Mouse (Mus musculus) forebrain, embryonic 15.5 days (tissue): ENCODE results near the gene Galr2. TPM values are rescaled to one million over a fixed set of nuclear protein-coding genes. Genes with fewer than 3 reads are reported as not detected.

Source experiments
- ATAC-seq: fragments of 200-750 bp; cut with Nextera tagmentation; replicated peaks from 2 replicates; pipeline ENCODE4 v1.8.0; 2017; ENCODE audit warnings: mild to moderate bottlenecking, moderate TSS enrichment, moderate library complexity
- H3K27ac ChIP-seq: fragments of 300-500 bp; sonication (generic); replicated peaks from 2 replicates; pipeline ENCODE4 v1.5.1; 2015; ENCODE audit warnings: mild to moderate bottlenecking, inconsistent platforms
- H3K27me3 ChIP-seq: fragments of 300-500 bp; sonication (generic); 2 replicates; pipeline ENCODE4 v1.6.1; 2015; ENCODE audit warnings: inconsistent platforms
- H3K36me3 ChIP-seq: fragments of 300-500 bp; sonication (generic); 2 replicates; pipeline ENCODE4 v1.6.1; 2015; ENCODE audit warnings: mild to moderate bottlenecking, inconsistent platforms
- H3K4me1 ChIP-seq: fragments of 300-500 bp; sonication (generic); 2 replicates; pipeline ENCODE4 v1.6.1; 2015; ENCODE audit warnings: inconsistent platforms
- H3K4me2 ChIP-seq: fragments of 300-500 bp; sonication (generic); replicated peaks from 2 replicates; pipeline ENCODE4 v1.6.1; 2015; ENCODE audit warnings: mild to moderate bottlenecking, inconsistent platforms
- H3K4me3 ChIP-seq: fragments of 300-500 bp; sonication (generic); 2 replicates; pipeline ENCODE4 v1.5.1; 2015; ENCODE audit warnings: mild to moderate bottlenecking, inconsistent platforms
- H3K9ac ChIP-seq: fragments of 300-500 bp; sonication (generic); replicated peaks from 2 replicates; pipeline ENCODE4 v1.6.1; 2015; ENCODE audit warnings: mild to moderate bottlenecking, inconsistent platforms
- H3K9me3 ChIP-seq: fragments of 300-500 bp; sonication (generic); 2 replicates; pipeline ENCODE4 v1.6.1; 2016; ENCODE audit warnings: inconsistent platforms
- WGBS: fragments of 180-500 bp; shearing (Covaris S2); methylation state at CpG from one replicate; pipeline ENCODE4 v1.1.7; 2015; ENCODE audit warnings: mixed read lengths; 5-methylcytosine and 5-hydroxymethylcytosine counted together
- polyA plus RNA-seq: library from polyadenylated mRNA; unstranded; fragments of >200 nt; fragmentation: Nextera tagmentation; extraction: Ambion mirVana; gene quantifications from 2 replicates; pipeline ENCODE4 v1.2.1, GENCODE M21; 2015

Gene Galr2
- polyA plus RNA-seq, 1 experiment from 2014 or later: not detected

DNA sequence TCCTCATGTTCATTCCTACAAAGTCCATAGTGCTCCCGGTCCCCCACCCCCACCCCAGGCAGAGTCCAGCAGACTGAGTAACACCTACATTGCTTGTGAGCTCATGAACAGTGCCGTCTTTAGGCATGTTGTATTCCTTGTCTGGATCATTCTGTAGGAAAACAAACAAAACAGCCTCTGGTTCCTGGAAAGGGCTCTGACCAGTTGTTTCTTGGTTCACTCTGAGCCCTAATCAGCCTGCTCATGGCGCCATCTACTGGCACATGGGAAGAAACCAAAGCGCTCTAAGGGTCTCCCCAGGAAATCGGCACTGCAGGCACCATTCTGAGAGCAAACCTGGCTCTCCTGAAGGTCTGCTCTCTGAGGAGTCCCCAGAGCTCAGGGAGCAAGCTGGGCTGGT lies 13.6 kb downstream of the Galr2 start:
- Histone ChIP-seq H3K4me1 (no peaks in the 10 kb centered on the region), H3K4me3 (no peak overlapping the region), H3K9me3 (no peaks in the 10 kb centered on the region), H3K9ac (no peak overlapping the region), H3K36me3 (peaks cover 72% of the 10 kb centered on the region), H3K27ac (no peak overlapping the region), H3K27me3 (no peaks in the 10 kb centered on the region), H3K4me2 (no peak overlapping the region)
- ATAC-seq: 0 out of 2 replicates have a peak, but pooled peaks have one; percentile 37
- WGBS: 33% methylated on average over 5 of the region's 5 CpGs

DNA sequence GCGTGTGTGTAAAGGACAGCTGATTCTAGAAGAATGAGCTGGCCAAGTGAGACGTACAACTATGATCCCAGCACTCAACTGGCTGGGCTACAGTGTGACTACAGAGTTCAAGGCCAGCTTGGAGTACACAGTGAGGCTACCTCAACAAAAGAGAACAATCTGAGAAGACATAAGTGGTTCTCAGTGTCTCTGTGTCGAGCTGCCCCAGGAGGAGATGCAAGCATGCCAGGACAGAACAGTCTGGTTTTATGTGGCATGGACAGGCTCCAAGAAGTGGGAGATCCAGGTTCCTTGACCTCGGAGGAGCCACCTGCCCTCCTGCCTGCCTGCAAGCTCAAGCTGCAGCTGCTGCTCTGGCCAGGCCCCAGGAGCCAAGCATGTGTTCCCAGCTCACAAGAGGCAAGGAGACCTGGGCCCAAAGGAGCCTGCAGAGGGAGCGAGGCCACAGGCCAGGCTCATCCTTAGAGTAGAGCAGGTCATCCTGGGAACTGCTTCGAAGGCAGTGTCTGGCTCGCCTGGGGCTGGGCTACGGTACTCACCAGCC lies 15.5 kb downstream of the Galr2 start:
- H3K4me2 ChIP-seq: no peak overlapping the region

DNA sequence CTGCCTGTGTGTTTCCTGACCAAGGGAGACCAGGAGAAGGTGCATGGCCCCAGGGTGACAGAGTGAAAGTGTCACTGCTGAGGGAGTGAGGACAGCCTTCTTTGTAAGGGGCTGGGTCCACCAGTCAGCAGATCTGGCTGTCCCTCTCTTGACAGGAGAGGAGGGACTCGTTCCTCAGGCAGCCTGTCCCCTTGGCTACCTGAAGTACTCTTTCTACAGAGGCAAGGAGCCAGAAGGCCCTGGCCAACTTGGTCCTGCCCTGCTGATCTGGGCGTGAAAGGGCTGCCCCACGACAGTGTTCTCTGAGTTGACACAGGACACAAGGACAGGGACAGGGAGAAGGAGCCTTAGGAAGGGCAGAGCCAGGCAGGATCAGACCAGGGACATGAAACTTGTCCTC lies 16.3 kb downstream of the Galr2 start:
- no peak for ATAC-seq
- Histone ChIP-seq H3K4me1 (no peaks in the 10 kb centered on the region), H3K9ac (no peak overlapping the region), H3K27me3 (no peaks in the 10 kb centered on the region), H3K36me3 (peaks cover 75% of the 10 kb centered on the region), H3K27ac (no peak overlapping the region), H3K9me3 (no peaks in the 10 kb centered on the region), H3K4me3 (no peak overlapping the region), H3K4me2 (no peak overlapping the region)
- 81% methylated on average over 3 of the region's 3 CpGs for WGBS

More for the DNA sequence above, 15.5 kb downstream of the Galr2 start:
- no peak for ATAC-seq
- Histone ChIP-seq H3K4me1 (no peaks in the 10 kb centered on the region), H3K27me3 (no peaks in the 10 kb centered on the region), H3K27ac (no peak overlapping the region), H3K9ac (no peak overlapping the region), H3K9me3 (no peaks in the 10 kb centered on the region), H3K4me3 (no peak overlapping the region), H3K36me3 (peaks cover 73% of the 10 kb centered on the region)
- 91% methylated on average over 8 of the region's 8 CpGs for WGBS

DNA sequence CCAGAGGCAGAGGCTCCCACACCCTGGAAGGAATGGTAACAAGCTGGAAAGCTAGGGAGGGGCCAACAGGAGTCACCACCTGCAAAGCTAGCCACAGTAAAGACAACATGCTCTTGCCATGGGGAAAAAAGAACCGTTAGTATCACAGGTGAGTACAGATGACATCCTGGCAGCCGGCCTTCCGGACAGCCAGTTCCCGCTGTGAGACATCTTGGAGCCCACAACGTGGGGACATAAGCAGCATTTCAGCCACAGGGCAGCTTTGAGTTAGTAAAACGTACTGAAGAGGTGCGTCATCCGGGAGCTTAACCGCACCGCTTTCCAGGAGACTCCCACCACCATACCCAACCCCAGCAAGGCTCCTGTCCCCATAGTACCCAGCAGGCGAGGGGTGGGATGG lies 17.5 kb downstream of the Galr2 start:
- no peak overlapping the region for H3K27ac ChIP-seq
- peaks cover 74% of the 10 kb centered on the region for H3K36me3 ChIP-seq
- H3K4me1 ChIP-seq: no peaks in the 10 kb centered on the region
- H3K4me2 ChIP-seq: no peak overlapping the region
- WGBS: 85% methylated on average over 11 of the region's 11 CpGs
- no peak for ATAC-seq
- no peaks in the 10 kb centered on the region for H3K27me3 ChIP-seq
- no peaks in the 10 kb centered on the region for H3K9me3 ChIP-seq
- no peak overlapping the region for H3K9ac ChIP-seq
- no peak overlapping the region for H3K4me3 ChIP-seq

DNA sequence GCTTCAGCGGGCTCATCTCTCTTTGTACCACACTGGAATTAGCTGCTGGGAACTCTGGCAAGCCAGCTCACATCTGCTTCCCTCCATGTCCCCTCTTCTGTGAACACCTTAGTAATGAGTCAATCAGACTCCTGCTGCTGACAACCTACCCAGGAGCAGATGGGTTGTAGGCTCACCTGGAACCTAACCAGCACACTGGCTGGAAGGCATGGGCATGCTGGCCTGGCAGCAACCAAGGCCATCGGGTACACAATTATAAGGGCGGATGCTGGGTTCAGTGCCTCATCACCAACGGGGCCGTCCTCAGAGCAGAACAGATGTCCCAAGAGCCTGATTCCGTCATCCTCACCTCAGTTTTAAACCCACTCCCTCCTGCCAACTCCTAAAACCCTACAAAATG lies 17.9 kb downstream of the Galr2 start:
- WGBS: 94% methylated on average over 6 of the region's 6 CpGs
- Histone ChIP-seq H3K4me2 (no peak overlapping the region), H3K4me3 (no peak overlapping the region), H3K27me3 (no peaks in the 10 kb centered on the region), H3K9me3 (no peaks in the 10 kb centered on the region), H3K27ac (no peak overlapping the region), H3K36me3 (peaks cover 78% of the 10 kb centered on the region), H3K9ac (no peak overlapping the region), H3K4me1 (no peaks in the 10 kb centered on the region)
- no peak for ATAC-seq

DNA sequence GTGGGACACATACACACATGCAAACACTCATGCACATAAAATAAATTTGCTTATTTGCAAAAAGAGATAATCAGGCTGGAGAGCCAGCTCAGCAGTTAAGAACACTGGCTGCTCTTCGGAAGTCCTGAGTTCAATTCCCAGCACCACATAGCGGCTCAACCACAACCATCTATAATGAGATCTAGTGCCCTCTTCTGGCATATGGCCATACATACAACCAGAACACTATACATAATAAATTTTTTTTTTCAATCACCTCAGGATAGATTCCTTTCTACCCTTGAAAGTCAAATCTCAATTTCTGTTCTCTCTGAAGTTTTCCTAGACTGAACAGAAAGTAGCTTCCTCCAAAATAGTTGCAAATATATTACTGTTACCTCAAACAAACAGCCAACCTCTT lies 24.7 kb downstream of the Galr2 start:
- H3K4me1 ChIP-seq: peaks cover 14% of the 10 kb centered on the region
- H3K36me3 ChIP-seq: peaks cover 44% of the 10 kb centered on the region
- no peaks in the 10 kb centered on the region for H3K9me3 ChIP-seq
- no peaks in the 10 kb centered on the region for H3K27me3 ChIP-seq
- ATAC-seq: no peak
- peak overlapping the region; percentile 76 for H3K4me3 ChIP-seq
- H3K4me2 ChIP-seq: peak overlapping the region; percentile 84
- WGBS: 96% methylated on average over 2 of the region's 2 CpGs
- no peak overlapping the region for H3K27ac ChIP-seq
- H3K9ac ChIP-seq: no peak overlapping the region

DNA sequence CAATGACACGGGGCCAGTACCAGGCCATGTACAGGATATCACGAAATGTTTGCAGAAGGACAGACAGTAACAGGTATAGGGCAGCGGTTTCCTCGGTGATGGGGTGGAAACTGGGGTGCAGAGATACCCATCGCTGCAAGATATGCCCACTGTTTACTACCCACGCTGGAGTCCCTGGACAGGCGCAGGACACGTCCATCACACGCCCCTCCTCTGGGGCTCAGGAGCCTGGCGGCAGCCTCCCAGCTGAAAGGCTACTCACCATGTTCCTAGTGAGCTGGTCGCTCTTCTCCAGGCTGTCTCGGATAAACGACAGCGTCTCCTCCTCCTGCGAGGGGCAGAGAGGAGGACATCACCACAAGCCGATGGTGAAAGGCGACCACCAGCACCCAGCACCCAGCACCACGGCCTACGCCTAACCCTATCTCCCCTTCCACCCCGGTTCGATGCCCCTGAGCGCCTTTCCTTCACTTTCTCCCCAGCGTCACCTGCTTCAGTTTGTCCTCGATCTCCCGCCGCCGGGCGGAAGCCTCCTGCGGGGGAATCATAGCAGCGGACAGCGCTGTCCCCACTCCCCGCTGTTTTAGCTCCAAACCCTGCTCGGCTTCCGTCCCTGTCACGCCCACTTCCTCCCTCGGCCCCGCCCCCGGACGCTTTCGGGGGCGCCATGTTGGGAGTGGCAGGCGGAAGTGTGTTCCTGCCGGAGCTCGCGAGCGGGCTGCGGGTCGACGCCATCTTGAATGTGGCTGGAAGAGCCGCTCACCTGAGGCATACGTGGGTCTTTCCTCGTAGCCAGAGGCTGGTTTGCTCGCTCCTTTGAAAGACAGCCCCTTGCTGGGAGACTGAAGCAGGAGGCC lies 25.6 kb downstream of the Galr2 start:
- Histone ChIP-seq H3K4me1 (peaks cover 19% of the 10 kb centered on the region), H3K9ac (peak overlapping the region; percentile 81), H3K27me3 (no peaks in the 10 kb centered on the region), H3K36me3 (peaks cover 34% of the 10 kb centered on the region), H3K4me3 (peak overlapping the region; percentile 76), H3K9me3 (no peaks in the 10 kb centered on the region), H3K27ac (peak overlapping the region; percentile 69), H3K4me2 (peak overlapping the region; percentile 84)
- ATAC-seq: peak; percentile 92
- WGBS: 1% methylated on average over 53 of the region's 53 CpGs

DNA sequence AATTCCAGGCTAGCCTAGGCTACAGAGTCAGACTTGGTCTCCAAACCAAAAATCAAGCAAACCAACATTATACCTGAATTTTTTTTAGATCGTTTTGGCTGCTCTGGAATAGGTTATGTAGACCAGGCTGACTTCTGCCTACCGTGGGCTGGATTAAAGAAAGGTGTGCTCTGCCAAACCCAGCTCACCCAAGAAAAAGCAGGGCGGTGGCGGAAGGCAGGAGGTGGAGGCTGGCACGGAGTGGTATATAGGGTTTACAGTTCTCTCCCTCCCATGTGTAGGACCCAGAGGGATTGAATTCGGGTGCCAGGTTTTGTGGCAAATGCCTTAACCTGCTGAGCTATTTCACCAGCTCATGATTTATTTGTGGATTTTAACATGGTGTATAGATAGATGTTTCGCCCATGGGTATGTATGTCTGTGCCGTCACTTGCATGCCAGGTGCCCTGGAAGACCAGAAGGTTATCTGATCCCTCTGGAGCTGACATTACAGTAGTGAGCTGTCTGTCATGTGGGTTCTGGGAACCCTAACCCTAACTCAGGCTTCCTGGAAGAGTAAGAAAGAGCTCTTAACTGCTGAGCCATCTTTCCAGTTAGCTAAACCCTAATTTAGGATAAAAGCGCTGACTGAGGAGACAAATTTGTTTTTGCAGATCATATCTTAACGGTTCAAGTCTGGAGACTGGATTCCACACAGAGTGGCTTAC lies 26.4 kb downstream of the Galr2 start, which contains the start of gene Exoc7:
Gene Exoc7 (minus strand): TSS at position 215 of the 707 bp plus-strand sequence.
- H3K4me1 ChIP-seq: peaks cover 20% of the 10 kb centered on the region
- WGBS: 83% methylated on average over 10 of the region's 10 CpGs
- H3K27ac ChIP-seq: peak within 1 kb of the TSS; percentile 69
- H3K27me3 ChIP-seq: no peaks in the 10 kb centered on the region
- H3K4me2 ChIP-seq: peak within 1 kb of the TSS; percentile 84
- peak within 1 kb of the TSS; percentile 76 for H3K4me3 ChIP-seq
- peak; percentile 23; the same call in 1 of the 2 replicates for ATAC-seq
- no peaks in the 10 kb centered on the region for H3K9me3 ChIP-seq
- H3K9ac ChIP-seq: peak within 1 kb of the TSS; percentile 81
- H3K36me3 ChIP-seq: peaks cover 29% of the 10 kb centered on the region

DNA sequence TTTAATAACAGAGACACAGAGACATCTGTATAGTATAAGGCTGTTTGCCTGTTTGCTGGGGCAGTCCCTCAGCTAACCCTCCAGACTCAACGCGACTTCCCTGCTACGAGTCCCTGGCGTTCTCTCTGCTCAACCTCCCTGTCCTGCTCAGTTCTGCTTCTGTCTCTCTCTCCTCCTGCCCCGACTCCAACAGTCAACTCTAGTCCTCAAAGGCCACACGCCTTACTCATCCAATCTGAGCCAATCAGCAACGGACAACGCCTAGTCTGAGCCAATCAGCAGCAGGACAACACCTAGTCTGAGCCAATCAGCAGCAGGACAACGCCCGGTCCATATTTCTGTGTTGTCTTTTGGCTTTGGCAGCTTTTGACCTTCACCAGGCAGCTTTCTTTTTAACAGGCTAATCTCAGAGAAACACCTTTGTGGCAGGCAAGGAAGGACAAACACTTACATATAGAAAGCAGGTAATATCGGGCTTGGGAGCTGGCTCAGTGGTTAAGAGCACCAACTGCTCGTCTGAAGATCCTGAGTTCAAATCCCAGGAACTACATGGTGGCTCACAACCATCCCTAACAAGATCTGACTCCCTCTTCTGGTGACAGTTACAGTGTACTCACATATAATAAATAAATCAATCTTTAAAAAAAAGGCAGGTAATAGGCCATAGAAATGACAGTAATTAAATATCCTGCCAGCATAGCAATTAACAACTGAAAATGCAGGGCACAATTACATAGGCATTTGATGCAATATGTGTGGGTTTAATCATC lies 27.2 kb downstream of the Galr2 start:
- 94% methylated on average over 12 of the region's 12 CpGs for WGBS
- Histone ChIP-seq H3K4me1 (peaks cover 20% of the 10 kb centered on the region), H3K4me2 (no peak overlapping the region), H3K9ac (no peak overlapping the region), H3K36me3 (peaks cover 22% of the 10 kb centered on the region), H3K9me3 (no peaks in the 10 kb centered on the region), H3K27ac (no peak overlapping the region), H3K27me3 (no peaks in the 10 kb centered on the region), H3K4me3 (no peak overlapping the region)
- ATAC-seq: no peak

DNA sequence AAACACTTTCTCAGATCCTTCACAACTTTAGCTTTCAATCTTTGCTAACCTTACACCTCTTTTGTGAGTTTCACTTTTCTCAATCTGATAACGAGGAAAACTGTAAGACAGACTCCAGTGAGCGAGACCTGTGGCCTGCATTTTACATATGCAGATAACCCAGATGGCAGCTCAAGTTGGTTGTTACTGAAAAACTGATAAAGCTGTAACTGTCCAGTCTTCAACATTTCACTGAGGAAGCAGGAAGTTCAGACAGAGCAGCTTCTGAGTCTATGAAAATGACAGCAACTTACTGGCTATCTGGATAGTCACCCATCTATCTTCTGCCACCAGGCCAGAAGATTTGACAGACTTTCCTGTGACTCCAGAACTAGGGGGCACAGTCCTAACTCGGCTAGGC lies 28.9 kb downstream of the Galr2 start:
- no peak overlapping the region for H3K4me3 ChIP-seq
- no peaks in the 10 kb centered on the region for H3K27me3 ChIP-seq
- H3K27ac ChIP-seq: no peak overlapping the region
- H3K36me3 ChIP-seq: peaks cover 6% of the 10 kb centered on the region
- ATAC-seq: no peak
- H3K9me3 ChIP-seq: no peaks in the 10 kb centered on the region
- H3K9ac ChIP-seq: no peak overlapping the region
- H3K4me2 ChIP-seq: no peak overlapping the region
- WGBS: 80% methylated on average over 3 of the region's 3 CpGs
- peaks cover 20% of the 10 kb centered on the region for H3K4me1 ChIP-seq

DNA sequence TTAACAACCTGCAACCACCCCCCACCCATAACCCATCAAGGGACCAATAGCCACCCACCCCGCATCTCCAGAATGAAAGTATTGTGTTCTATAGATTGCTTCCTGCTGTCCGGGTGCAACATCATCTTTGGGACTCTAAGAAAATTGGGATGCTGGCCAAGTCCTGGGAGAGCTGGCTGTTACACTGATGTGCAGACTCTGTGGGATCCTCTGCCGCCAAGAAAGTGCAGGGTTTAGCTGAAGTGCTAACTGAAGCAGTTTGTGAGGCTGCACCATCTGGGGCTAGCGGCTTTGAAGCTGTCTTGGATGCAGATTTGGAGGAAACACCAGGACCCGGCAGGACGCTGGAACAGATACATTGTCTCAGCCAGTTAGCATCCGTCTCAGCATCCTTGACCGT lies 30.4 kb downstream of the Galr2 start:
- H3K9ac ChIP-seq: no peak overlapping the region
- H3K4me1 ChIP-seq: peaks cover 9% of the 10 kb centered on the region
- WGBS: 42% methylated on average over 8 of the region's 8 CpGs
- H3K36me3 ChIP-seq: no peaks in the 10 kb centered on the region
- H3K4me3 ChIP-seq: no peak overlapping the region
- H3K27ac ChIP-seq: peak overlapping the region; percentile 52
- H3K9me3 ChIP-seq: no peaks in the 10 kb centered on the region
- no peaks in the 10 kb centered on the region for H3K27me3 ChIP-seq
- no peak overlapping the region for H3K4me2 ChIP-seq
- no peak for ATAC-seq
